Mouse (Mus musculus): Measurements from ENCODE around the gene Mogat2. TPM values are rescaled to one million over a fixed set of nuclear protein-coding genes. Genes with fewer than 3 reads are reported as not detected.

Gene Mogat2
- total RNA-seq, 2 experiments from 2014 or later, result not detected

- intact Hi-C loops (cut with DNase I), result no loop called here
- DNase-seq (ENCODE audit: low spot score in 2 of 2), result no peak
Measured at GRCm38 (mm10) chr7:99242097-99242496, 3.7 kb upstream of the Mogat2 start.

DNA sequence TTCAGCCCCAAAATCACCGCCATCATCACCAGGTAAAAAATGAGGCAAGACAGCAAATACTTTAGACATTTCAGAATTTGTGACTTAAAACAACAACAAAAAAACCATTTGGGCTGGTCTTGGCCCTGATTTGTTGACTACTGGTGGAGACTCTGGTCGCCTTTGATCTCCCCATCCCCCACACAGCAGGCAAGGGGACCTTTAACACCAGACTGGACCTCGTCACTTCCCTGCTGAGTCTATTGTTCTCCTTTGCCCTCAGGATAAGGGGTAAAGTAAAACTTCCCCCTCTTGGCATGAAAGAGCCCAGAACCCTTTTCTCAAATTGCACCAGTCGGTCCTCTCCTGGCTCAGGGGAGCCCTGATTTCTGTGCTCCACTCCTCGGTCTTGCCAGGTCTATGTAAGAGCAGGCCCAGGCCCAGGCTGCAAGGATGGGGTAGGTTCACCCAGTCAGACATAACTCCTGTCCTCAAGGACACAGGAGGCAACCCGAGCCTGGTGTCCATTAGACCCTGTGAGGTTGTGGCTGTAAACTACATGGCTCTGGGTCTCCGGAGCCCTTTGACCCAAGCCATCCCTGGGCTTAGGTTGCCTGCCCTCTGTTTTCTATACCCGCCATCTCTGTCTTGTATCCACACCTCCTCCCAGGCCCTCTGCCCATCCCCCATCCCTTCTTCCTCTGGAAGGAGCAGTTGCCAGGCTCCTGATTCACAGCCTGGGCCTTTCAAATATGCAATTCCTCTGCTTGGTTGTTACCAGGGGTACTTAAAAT lies 1.3 kb downstream of the Mogat2 start:
- intact Hi-C loops (cut with DNase I), result no loop called here
- DNase-seq (ENCODE audit: low spot score in 2 of 2), result no peak

- intact Hi-C loops (cut with DNase I), result no loop called here
- DNase-seq (ENCODE audit: low spot score in 2 of 2), result no peak
Measured at GRCm38 (mm10) chr7:99235657-99236056, 2.8 kb downstream of the Mogat2 start.

GRCm38 (mm10) chr7:99234916-99235315 lies 3.5 kb downstream of the Mogat2 start:
- DNase-seq (ENCODE audit: low spot score in 2 of 2), result no peak
- intact Hi-C loops (cut with DNase I), result no loop called here

- no peak for DNase-seq (ENCODE audit: low spot score in 2 of 2)
- intact Hi-C loops (cut with DNase I), result no loop called here
Measured at GRCm38 (mm10) chr7:99232571-99232970, 5.8 kb downstream of the Mogat2 start.

- intact Hi-C loops (cut with DNase I), result no loop called here
- DNase-seq (ENCODE audit: low spot score in 2 of 2), result no peak
Measured at GRCm38 (mm10) chr7:99230061-99230747, 8.2 kb downstream of the Mogat2 start.

DNA sequence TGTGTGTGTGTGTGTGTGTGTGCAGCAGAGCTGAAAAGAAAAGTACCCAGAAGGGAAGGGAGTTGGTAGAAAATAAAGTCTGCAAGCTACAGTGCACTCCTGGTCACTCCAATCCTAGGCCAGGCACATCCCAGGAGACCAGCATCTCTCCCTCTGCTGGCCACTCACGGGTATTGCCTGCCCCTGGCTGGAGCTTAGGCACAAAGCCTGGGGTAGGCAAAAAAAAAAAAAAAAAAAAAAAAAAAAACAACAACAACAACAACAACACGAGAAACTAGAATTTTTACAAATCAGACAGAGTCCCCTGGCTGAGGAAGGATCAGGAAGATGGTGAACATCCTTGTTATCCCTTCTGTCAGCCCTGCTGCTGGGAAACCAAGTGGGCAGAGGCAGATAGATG lies 9.0 kb downstream of the Mogat2 start:
- intact Hi-C loops (cut with DNase I), result no loop called here
- DNase-seq (ENCODE audit: low spot score in 2 of 2), result no peak

DNA sequence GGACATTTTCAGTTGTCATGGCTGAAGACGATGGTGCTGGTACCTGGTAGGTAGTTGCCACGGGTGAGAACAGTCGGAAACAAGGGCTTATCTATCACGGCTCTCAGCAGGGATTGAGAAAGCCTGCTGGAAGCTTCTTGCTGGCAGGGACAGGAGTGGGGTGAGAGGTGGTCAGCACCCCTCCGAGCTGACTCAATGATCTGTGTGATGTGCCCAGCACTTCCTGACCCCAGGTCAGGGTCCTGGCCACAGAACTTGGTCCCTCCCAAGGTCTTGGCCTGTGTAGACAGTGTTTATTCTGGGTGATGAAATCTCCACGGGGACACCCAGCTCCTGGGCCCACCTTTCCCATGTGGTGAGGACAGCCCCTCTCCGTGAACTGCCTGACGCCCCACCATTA lies 9.6 kb downstream of the Mogat2 start:
- no peak for DNase-seq (ENCODE audit: low spot score in 2 of 2)
- intact Hi-C loops (cut with DNase I), result no loop called here

- intact Hi-C loops (cut with DNase I), result no loop called here
- no peak for DNase-seq (ENCODE audit: low spot score in 2 of 2)
Measured at GRCm38 (mm10) chr7:99227267-99227666, 11.2 kb downstream of the Mogat2 start.

GRCm38 (mm10) chr7:99226662-99227061 lies 11.8 kb downstream of the Mogat2 start:
- intact Hi-C loops (cut with DNase I), result no loop called here

GRCm38 (mm10) chr7:99225421-99225820 lies 13.0 kb downstream of the Mogat2 start:
- intact Hi-C loops (cut with DNase I), result no loop called here
- DNase-seq (ENCODE audit: low spot score in 2 of 2), result no peak

More at GRCm38 (mm10) chr7:99226662-99227061, 11.8 kb downstream of the Mogat2 start:
- no peak for DNase-seq (ENCODE audit: low spot score in 2 of 2)

DNA sequence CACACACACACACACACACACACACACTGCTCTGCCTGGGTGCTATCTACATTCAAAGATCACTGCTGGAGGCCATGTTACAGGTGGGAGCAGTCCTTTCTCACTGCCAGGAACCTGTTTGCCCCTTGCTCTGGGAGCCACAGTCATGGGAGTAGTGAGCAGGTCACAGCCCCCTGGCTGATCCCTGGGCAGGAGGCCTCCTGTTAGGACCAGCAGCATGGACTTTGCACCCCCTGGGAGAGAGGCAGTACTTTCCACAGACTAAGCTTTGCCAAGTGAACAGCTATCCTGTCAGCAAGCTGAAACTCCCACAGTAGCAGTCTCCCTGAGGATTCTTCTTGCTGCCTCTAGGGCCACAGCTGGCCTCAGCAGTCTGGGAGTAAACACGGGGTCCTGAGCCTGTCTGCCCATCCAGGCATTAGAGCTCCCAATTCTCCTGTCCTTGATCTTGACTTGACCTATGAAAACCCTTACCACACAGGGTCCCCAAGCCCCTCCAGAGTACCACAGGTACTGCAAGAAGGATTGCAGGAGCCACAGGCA lies 13.7 kb downstream of the Mogat2 start:
- no peak for DNase-seq (ENCODE audit: low spot score in 2 of 2)
- intact Hi-C loops (cut with DNase I), result no loop called here

DNA sequence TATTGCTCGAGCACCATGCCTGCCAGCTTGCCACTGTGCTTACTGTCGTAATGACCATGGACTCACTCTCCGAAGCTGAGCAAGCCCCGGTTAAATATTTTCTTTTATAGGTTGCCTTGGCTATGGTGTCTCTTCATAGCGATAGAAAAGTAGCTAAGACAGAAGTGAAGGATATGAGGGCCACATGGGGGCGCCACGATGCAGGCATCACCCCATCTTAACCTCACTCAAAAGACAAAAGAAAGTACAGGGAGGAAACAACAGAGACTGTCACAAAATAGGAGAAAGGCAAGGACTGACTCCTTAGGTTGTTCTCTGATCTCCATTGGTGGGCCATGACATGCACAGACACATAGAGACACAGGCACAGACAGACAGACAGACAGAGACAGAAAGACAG lies 14.2 kb downstream of the Mogat2 start:
- intact Hi-C loops (cut with DNase I), result no loop called here
- no peak for DNase-seq (ENCODE audit: low spot score in 2 of 2)

DNA sequence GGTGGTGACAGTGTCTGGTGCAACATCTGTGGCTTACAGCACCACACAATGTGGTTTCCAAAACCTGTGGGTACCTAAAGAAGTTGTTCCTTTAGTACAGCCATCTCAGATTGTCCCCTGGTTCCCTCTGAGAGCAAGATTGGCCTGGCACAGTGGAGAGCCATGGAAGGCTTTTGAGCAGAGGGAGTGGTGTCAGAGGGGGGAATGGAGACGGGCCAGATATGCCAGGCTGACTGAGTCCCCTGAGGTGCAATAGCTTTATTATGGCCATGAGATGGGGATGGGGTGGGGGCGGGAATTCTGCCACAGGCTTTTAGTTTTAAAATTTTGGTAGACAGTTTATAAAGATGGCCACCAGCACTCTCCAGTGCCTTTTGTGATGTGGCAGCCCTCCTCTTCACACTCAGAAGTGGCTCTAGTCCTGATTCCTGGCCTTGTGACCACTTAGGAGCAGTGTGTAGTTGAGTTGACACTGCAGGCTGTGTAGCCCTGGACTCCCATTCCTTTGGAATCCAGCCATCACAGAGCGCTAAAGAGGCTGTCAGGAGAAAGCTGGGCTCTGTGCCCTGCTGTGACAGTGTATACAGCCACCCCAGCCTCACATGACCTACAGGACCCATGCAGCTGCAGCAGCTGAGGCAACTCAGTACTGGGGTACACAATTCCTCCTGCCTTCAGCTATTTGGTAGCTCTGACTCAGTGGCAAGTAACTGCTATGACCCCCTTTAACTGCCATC lies 20.9 kb downstream of the Mogat2 start:
- intact Hi-C loops (cut with DNase I), result no loop called here
- peak; percentile 14 to 50 for DNase-seq (ENCODE audit: low spot score in 2 of 2)

- no peak for DNase-seq (ENCODE audit: low spot score in 2 of 2)
- intact Hi-C loops (cut with DNase I), result no loop called here
Measured at GRCm38 (mm10) chr7:99215347-99215855, 23.0 kb downstream of the Mogat2 start.

DNA sequence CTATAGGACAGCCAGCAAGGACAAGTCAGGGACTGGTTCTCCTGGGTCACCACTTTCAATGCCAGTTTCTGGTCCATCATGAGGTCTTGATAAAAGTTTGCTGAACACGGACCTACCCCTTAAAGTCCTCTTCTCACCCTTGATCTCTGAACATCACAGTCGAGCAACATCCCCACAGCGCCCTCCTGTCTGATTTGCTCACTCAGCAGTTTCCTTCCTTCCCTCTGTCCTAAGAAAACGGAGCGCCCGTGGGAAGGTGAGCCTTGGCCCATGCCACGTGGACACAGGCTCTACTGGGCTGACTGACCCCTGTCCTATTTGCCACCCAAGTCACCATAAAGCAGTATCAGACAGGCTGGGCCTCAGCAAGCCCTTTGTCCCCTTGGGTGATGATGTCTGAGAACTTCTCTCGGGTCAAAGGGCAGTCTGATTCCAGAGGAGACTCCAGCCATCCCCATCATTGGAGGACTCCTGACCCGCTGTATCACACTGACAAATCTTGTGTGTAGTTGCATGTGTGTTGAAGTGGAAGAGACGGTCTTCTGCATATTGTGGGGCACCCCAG lies 23.7 kb downstream of the Mogat2 start:
- intact Hi-C loops (cut with DNase I), result no loop called here
- DNase-seq (ENCODE audit: low spot score in 2 of 2), result no peak

GRCm38 (mm10) chr7:99213686-99214085 lies 24.7 kb downstream of the Mogat2 start:
- intact Hi-C loops (cut with DNase I), result no loop called here
- DNase-seq (ENCODE audit: low spot score in 2 of 2), result no peak

GRCm38 (mm10) chr7:99213056-99213455 lies 25.4 kb downstream of the Mogat2 start:
- no peak for DNase-seq (ENCODE audit: low spot score in 2 of 2)
- intact Hi-C loops (cut with DNase I), result no loop called here

GRCm38 (mm10) chr7:99208704-99209103 lies 29.7 kb downstream of the Mogat2 start:
- intact Hi-C loops (cut with DNase I), result no loop called here
- DNase-seq (ENCODE audit: low spot score in 2 of 2), result no peak

- intact Hi-C loops (cut with DNase I), result no loop called here
- DNase-seq (ENCODE audit: low spot score in 2 of 2), result no peak
Measured at GRCm38 (mm10) chr7:99206364-99206763, 32.1 kb downstream of the Mogat2 start.
